Mouse (Mus musculus) heart, postnatal 36 days (tissue): Measurements from ENCODE around the gene Gpc6. TPM values are rescaled to one million over a fixed set of nuclear protein-coding genes. Genes with fewer than 3 reads are reported as not detected.

Source experiments
- DNase-seq, 2 experiments: peaks; one replicate each; pipeline ENCODE4 v3.0.0; 2021 to 2022
- intact Hi-C: fragments of 180-260 bp; cut with DNase I; formaldehyde crosslinking; loops from one replicate; pipeline ENCODE4 v1.15.1; 2025
- total RNA-seq, 2 experiments: library from RNA; stranded (reverse); gene quantifications; 2 replicates each; pipeline ENCODE4 v1.2.3; 2021

Gpc6 gene
- total RNA-seq, 2 experiments from 2014 or later, result 11.4 to 11.5 TPM

GRCm38 (mm10) chr14:117344505-117344904 is 419.4 kb downstream of the Gpc6 start:
- intact Hi-C loops, result no loop called here
- DNase-seq, result no peak

GRCm38 (mm10) chr14:117346372-117346885 is 421.3 kb downstream of the Gpc6 start:
- intact Hi-C loops, result no loop called here

GRCm38 (mm10) chr14:117351296-117351695 is 426.2 kb downstream of the Gpc6 start:
- intact Hi-C loops, result no loop called here
- DNase-seq, result no peak

More at GRCm38 (mm10) chr14:117346372-117346885, 421.3 kb downstream of the Gpc6 start:
- DNase-seq, result no peak

DNA sequence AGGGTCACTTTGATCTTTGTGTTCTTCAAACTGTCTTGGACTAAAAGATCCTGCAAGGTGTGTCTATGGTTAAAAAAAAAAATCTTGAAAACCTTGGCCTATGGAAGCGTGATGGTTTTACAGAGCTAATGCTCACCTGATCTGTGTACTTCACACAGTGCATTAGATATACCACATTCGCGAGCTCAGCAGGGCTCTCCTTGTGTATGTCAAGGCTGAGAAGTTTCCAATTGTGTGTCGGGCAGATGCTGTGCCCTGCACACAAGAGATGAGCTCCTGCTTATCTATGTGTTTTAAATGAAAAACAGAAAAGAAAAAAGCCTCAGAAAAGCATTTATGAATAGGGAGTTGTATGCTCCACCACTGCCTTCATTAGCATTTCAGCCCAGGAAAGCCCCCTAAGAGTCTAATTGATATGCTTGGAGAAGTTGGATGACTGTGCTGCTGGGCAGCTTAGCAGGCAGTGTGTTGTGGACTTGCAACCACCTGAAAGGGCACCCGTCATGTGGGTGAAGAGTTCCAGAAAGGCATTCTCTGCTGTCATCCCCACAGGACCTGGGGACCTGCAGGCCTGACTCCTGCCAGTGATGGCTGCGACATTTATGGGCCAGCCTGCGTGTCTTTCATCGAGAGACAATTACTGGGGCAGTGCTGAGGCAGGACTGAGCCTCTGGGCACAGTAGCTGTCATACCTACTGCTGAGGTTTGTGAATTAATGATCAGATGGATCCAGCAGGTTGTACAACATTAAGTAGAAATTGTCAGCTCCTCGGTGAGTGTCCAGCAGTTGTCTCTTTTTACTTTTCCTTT is 436.2 kb downstream of the Gpc6 start:
- no peak for DNase-seq
- intact Hi-C loops, result no loop called here

DNA sequence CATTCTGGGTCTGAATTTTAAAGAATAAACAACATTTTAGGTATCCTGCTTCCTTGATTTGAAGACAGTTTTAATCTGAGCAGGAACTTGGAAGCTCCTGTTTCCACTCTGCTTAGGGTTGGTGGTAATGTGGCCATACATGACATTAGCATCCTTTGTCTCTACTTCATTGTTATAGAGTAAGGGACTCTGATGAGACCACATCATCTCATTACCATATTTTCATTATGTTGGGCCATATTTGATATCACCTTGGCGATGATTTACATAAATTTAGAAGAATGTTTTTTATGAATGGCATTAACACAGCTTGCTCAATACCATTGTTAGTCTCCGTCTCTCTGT is 436.8 kb downstream of the Gpc6 start:
- intact Hi-C loops, result no loop called here
- no peak for DNase-seq

DNA sequence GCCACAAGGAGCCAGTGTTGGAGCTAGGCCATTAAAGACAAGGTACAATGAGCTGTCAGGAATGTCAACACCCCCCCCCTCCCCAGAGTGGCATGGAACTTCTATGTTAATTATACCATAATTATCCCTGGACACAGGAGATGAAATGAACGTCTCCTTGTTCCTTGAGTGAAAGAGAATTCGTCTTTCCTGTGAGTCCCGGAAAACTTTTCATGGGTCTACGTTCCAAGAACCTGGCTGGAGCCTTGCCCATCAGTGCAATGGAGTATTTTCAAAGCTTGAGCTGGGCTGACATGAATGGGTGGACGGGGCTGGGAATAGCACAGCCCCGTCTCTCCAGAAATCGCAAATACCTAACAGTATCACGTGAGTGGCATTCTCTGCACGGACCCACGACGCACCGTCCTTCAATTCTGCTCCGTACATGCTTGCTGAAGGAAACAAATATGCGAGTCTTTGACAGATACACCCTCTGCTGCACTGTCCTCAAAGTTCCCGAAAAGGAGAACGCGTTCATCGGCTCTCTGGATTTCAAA is 444.3 kb downstream of the Gpc6 start:
- intact Hi-C loops, result no loop called here
- no peak for DNase-seq

GRCm38 (mm10) chr14:117376822-117377376 is 451.8 kb downstream of the Gpc6 start:
- no peak for DNase-seq
- intact Hi-C loops, result loop anchor here (10.0 kb wide), 1 partner anchor 558 kb away; no protein-coding TSS in a partner anchor

- DNase-seq, result no peak
- intact Hi-C loops, result loop anchor here (10.0 kb wide), 1 partner anchor 555 kb away; no protein-coding TSS in a partner anchor
Observed at GRCm38 (mm10) chr14:117379979-117380378, 454.9 kb downstream of the Gpc6 start.

GRCm38 (mm10) chr14:117383188-117383587 is 458.1 kb downstream of the Gpc6 start:
- DNase-seq, result no peak
- intact Hi-C loops, result no loop called here

GRCm38 (mm10) chr14:117384096-117384770 is 459.1 kb downstream of the Gpc6 start:
- peak; percentile 13 to 19 for DNase-seq
- intact Hi-C loops, result no loop called here

GRCm38 (mm10) chr14:117385731-117386270 is 460.7 kb downstream of the Gpc6 start:
- DNase-seq, result no peak
- intact Hi-C loops, result no loop called here

DNA sequence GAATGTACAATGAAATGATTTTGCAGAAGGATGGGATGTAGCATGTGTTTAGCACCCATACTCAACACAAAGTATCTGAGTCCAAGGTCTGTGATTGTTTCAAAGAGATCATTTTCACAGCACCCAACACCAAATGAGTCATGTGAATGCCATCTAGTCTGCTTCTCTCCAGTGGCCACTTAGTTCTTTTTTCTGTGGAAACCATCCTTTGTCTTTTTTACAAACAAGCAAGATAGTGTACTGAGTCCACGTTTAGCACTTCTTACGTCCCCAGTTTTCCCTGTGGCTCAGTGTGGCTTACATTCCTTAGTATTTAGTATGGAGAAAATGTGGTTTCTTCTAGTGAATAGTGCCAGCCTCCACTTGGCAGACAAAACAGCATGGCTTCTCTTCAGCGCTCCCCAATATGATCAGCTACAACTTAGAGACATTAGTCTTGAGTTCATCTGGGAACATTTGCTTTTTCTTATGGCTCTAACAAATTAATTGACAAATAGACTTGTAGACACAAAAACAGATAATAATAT is 465.7 kb downstream of the Gpc6 start:
- no peak for DNase-seq
- intact Hi-C loops, result no loop called here

DNA sequence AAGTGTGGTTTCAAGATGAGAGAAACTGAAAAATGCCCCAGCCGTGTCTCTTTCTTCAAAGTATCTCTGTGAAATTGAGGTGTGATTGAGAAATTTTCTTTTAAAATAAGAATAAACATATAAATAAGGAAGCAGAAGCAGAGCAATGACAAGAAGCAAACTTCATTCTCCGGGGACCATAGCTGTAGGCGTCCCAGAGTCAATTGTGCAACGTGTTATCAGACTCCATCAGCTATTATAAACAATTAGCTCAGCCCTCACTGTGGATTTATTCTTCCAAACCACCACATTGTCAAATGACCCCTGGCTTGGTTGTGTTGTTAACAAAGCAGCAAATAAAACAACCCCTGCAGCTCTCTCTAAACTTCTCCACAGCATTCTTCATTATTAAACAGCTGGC is 466.3 kb downstream of the Gpc6 start:
- DNase-seq, result no peak
- intact Hi-C loops, result no loop called here

- no peak for DNase-seq
- intact Hi-C loops, result no loop called here
Observed at GRCm38 (mm10) chr14:117397165-117397564, 472.1 kb downstream of the Gpc6 start.

DNA sequence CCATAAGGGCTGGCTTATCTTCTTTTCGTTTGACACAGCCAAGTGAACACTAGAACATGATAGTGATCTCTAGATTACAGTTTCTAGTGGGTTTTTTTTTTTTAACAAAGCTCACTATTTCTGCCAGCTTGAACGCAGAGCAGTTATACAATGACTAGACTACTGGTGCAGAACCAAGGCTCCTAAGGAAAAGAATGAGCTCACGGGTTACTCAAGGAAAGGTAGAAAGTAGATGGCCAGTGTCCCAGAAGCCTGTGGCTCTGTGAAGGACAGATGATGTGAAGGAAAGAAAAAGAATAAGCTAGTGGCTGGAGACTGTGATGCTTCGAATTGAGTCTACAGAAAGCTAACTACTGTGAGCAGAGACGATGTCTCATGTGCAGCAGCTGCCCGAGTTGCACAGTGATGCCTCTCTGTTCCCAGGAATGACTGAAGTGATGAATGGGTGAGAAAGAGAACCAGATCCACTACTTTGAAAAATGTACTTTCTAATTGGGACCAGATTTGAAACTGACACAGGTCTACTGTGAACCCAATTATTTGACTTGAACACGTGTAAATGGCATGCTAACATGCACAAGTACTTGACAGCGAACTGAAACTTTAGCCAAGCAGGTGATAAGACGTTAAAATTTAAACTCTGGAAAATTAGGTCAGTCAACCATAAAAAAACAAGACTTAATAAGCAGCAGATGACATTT is 482.9 kb downstream of the Gpc6 start:
- DNase-seq, result no peak
- intact Hi-C loops, result no loop called here

- DNase-seq, result no peak
- intact Hi-C loops, result no loop called here
Observed at GRCm38 (mm10) chr14:117408525-117408835, 483.4 kb downstream of the Gpc6 start.

DNA sequence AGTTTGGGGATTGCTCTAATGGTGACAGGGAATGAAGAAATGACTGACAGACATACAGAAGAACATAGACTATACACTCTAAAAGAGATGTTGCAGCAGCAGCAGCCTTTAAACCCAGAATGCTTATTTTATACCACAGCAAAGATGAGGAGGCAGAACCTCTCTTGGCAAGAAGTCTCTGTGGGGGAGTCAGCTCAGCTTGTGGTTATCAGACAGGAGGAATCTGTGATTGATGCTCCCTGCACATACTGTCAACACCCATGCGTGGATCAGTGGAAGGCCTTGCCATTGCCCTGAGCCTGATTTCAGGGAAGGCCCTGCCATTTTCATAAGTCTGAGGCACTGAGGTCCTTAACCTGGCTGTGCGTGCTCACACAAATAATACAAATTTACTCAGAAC is 484.7 kb downstream of the Gpc6 start:
- intact Hi-C loops, result no loop called here

GRCm38 (mm10) chr14:117410511-117410910 is 485.4 kb downstream of the Gpc6 start:
- no peak for DNase-seq
- intact Hi-C loops, result no loop called here

More for the DNA sequence above, 484.7 kb downstream of the Gpc6 start:
- no peak for DNase-seq

DNA sequence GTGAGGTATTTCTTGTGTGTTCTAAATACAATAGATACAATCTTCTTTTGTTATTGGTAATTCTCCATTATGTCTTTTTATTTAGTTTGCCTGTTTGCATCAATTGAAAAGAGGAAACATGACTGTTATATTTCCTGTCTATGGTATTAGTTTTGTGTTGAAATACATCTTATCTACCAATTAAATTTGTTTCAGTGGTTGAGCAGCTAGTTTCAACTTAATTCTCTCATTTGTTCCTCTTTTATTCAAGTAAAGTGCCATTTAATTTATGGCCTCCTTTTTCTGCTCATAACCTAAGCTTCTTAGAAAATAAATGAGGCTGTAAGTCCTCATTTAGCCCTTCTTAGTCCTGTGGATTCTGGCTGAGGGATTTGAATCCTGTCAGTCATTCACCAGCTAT is 489.9 kb downstream of the Gpc6 start:
- intact Hi-C loops, result no loop called here
- no peak for DNase-seq

GRCm38 (mm10) chr14:117419561-117420218 is 494.6 kb downstream of the Gpc6 start:
- DNase-seq, result no peak
- intact Hi-C loops, result no loop called here
